Mouse (Mus musculus) layer of hippocampus, postnatal 36 days (tissue): ENCODE results near the gene Kctd12. TPM values are rescaled to one million over a fixed set of nuclear protein-coding genes. Genes with fewer than 3 reads are reported as not detected.
A peak's percentile ranks its signal among the peaks of the same experiment; 100 is the strongest.

Experiments
- DNase-seq, 2 experiments: peaks; one replicate each; pipeline ENCODE4 v3.0.0; 2022
- total RNA-seq, 2 experiments: library from RNA; stranded (reverse); gene quantifications; 2 replicates each; pipeline ENCODE4 v1.2.3; 2021

The Kctd12 gene
- total RNA-seq = 100 to 1,000 TPM; 128 to 131 TPM

GRCm38 (mm10) chr14:102982627-102983540, at the start of gene Kctd12:
Kctd12 (minus strand) TSS chr14:102982637.
- DNase-seq = peak; percentile 78 to 81

- no peak for DNase-seq
Measured at GRCm38 (mm10) chr14:103029203-103029602, 46.8 kb upstream of the Kctd12 start.

GRCm38 (mm10) chr14:103020046-103020445, 37.6 kb upstream of the Kctd12 start:
- DNase-seq = no peak

GRCm38 (mm10) chr14:103017009-103017408, 34.6 kb upstream of the Kctd12 start:
- DNase-seq = no peak

- peak; percentile 54 to 56 for DNase-seq
Measured at GRCm38 (mm10) chr14:103012563-103013150, 30.2 kb upstream of the Kctd12 start.

GRCm38 (mm10) chr14:103011782-103012181, 29.3 kb upstream of the Kctd12 start:
- DNase-seq = no peak

- no peak for DNase-seq
Measured at GRCm38 (mm10) chr14:103007737-103008136, 25.3 kb upstream of the Kctd12 start.

- peak; percentile 55 to 75 for DNase-seq
Measured at GRCm38 (mm10) chr14:102994662-102995561, 12.5 kb upstream of the Kctd12 start.

- peak in 1 of 2 experiments; percentile 31 for DNase-seq
Measured at GRCm38 (mm10) chr14:102990765-102991164, 8.3 kb upstream of the Kctd12 start.

GRCm38 (mm10) chr14:102989866-102990265, 7.4 kb upstream of the Kctd12 start:
- no peak for DNase-seq

GRCm38 (mm10) chr14:102989254-102989653, 6.8 kb upstream of the Kctd12 start:
- DNase-seq = no peak

- no peak for DNase-seq
Measured at GRCm38 (mm10) chr14:102987626-102988025, 5.2 kb upstream of the Kctd12 start.

- no peak for DNase-seq
Measured at GRCm38 (mm10) chr14:102983686-102984085, 1.2 kb upstream of the Kctd12 start.

- DNase-seq = peak; percentile 63 to 64
Measured at GRCm38 (mm10) chr14:102982016-102982626, 316 bp downstream of the Kctd12 start.

- peak; percentile 58 to 75 for DNase-seq
Measured at GRCm38 (mm10) chr14:102981441-102982015, 909 bp downstream of the Kctd12 start.

- peak in 1 of 2 experiments; percentile 26 for DNase-seq
Measured at GRCm38 (mm10) chr14:102980986-102981385, 1.5 kb downstream of the Kctd12 start.

GRCm38 (mm10) chr14:102980481-102980880, 2.0 kb downstream of the Kctd12 start:
- peak in 1 of 2 experiments; percentile 40 for DNase-seq

GRCm38 (mm10) chr14:102979831-102980230, 2.6 kb downstream of the Kctd12 start:
- no peak for DNase-seq

- no peak for DNase-seq
Measured at GRCm38 (mm10) chr14:102975865-102976264, 6.6 kb downstream of the Kctd12 start.

- no peak for DNase-seq
Measured at GRCm38 (mm10) chr14:102968824-102969223, 13.6 kb downstream of the Kctd12 start.

GRCm38 (mm10) chr14:102966241-102966640, 16.2 kb downstream of the Kctd12 start:
- no peak for DNase-seq

- DNase-seq = no peak
Measured at GRCm38 (mm10) chr14:102965841-102966240, 16.6 kb downstream of the Kctd12 start.
